Mouse (Mus musculus) spleen, embryonic (tissue): Measurements from ENCODE around the gene Ttc7b.

Experiments
- CTCF ChIA-PET: fragments of 350-600 bp; sonication (Branson Sonifier 250); formaldehyde crosslinking; loops from one replicate; lab custom pipeline; 2022; lab: Charles Lee

Gene Ttc7b

DNA sequence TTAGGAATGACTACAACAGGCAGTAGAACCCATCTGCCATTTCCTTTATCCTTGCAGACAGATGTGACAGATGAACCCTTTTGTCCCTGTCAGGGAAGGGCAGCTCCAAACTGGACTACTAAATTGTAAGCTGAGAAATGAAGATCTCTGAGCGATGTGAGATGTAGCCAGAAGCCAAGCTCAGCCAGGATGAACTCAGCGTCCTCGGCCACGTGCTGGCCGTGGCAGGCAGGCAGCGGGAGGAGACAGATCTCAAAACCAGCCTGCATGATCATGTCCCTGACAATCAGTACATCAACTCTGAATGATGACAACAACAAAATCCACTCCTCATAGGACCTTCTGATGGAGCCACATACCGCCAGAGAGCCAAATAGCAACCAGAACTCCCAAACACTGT, 62.9 kb downstream of the Ttc7b start:
- CTCF ChIA-PET = no interaction called here

DNA sequence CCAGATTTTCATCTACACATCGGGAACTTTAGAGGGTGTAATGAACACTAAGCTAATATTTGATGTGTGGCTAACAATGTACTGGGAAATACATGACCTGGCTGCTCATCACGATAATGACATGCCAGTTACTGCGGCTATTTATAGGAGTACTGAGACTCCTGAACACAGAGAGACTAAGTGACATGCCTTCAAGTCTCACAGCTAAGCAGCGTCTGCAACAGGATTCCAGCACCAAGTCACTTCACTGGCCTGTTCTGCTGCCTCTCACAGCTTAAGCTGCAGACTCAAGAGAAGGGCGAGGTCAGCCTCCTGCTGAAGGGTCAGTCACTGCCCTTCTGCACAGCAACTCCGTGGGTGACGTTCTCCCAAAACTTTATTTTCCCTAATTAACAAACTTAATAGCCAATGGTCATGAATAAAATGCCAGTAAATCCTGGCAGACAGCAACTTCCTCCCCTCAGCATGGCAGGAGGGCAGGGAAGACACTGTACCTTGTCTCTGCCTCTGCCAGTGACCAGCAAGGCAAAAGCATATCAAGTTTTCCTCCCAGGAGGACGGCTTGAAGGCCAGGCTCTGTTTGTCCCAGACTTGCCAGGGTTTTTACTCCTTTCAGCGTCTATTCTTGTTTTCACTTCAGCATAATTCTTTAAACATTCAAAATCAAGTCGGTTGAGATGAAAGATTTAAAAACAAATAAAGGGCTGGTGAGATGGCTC, 64.2 kb downstream of the Ttc7b start:
- CTCF ChIA-PET = interaction anchor here (0.6 kb wide), 1 partner anchor 565 kb away, joined by 3 read pairs; no protein-coding TSS in a partner anchor

DNA sequence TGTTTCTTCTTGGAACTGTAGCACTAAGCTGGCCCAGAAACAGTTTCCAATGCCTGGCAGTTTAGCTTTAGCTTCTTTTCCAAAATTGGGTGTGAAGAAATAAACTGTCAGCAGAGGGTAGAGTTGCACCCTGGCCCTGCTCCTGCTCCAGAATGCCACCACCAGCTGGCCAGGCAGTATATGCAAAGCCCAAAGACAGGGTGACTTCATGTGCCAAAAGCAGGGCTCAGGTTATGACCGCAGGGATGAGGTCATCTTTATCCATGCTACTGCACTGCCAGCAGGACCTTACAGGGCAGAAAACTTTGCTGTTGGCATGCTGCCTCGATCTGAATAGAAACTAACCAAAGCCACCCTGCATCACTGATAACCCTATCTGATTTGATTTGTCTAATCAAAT, 65.2 kb downstream of the Ttc7b start:
- CTCF ChIA-PET = no interaction called here

DNA sequence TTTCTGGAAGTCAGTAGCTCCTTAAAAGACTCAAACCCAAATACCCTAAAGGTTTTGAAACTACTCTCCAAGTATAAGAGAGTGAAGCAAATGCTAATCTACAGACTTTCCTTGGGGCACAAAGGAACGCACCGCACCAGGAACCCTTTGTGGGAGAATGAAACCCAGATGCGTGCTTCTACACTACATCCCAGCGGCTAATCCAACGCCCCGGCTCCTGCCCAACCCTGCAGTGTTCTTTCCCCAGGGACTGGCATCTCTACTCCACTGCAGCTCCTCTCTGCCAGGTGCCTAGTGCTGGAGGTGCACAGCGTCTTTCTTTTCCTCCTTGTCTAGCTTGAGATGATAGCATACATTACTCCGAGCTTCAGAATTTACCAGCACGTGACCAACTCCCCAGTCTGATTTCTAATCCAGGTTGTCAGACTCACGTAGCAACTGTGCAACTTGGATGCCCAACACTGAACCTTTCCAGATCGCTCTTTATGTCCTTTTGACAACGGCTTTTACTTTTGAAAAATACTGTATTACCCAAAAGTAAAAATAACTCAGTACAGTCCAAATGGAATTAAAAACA, 72.8 kb downstream of the Ttc7b start:
- CTCF ChIA-PET = interaction anchor here (0.6 kb wide), 2 partner anchors 27 to 32 kb away, joined by 4 to 5 read pairs; no protein-coding TSS in a partner anchor

DNA sequence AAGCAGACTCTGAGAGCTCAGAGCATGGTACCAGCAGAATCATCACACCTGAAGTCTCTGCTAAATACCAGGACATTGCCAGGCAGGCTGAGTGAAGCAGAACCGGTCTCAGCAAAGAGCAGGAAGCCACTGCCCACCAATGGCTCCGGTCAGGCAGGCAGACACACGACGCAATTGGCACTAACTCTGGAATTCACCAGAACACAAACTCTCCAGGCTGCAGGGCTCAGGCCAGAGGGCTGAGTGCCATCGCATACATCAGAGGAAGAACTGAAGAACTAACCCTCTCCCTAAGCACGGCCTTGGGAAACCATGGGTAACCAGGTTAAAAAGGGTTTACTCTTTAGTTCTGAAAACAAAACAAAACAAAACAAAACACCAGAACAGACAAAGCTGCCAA, 73.5 kb downstream of the Ttc7b start:
- CTCF ChIA-PET = no interaction called here

DNA sequence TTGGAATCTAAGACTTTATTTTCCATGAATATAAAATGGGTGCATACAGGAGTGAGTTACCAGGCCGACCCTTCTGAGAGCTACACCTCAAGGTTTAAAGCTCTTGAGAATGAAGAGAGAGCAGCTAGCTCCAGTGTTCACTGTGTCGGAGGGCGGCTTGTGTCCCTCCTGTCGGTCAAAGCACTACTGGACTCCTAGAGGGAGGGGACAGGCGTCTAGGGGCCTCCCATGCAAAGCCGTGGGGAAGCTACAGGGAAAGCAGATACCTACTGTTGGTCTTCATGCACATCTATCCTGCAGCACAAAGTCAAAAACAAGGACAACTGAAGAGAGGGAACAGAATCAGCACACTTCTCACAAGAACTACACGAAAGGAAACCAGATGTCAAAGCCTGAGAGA, 74.9 kb downstream of the Ttc7b start:
- CTCF ChIA-PET = interaction anchor here (0.6 to 0.7 kb wide), 2 partner anchors 46 to 255 kb away, joined by 3 to 5 read pairs; no protein-coding TSS in a partner anchor

DNA sequence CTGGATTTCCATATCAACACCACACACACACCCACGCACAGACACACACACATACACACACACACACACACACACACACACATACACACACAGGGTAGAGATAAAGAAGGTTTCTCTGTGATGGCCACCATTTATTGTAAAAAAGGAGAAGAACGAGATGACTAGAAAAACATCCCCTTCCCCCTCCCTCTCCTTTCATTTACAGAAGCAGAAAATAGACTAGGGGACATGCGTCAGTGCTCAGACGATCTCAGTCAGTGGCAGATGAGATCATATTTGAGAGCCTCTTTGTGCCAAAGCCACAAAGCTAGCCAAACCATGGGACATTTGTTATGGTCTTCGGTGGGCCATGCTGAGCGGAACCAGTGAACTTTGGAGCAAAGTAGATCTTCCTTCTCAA, 75.4 kb downstream of the Ttc7b start:
- CTCF ChIA-PET = interaction anchor here (0.6 to 0.7 kb wide), 2 partner anchors 47 to 254 kb away, joined by 3 to 5 read pairs; no protein-coding TSS in a partner anchor

DNA sequence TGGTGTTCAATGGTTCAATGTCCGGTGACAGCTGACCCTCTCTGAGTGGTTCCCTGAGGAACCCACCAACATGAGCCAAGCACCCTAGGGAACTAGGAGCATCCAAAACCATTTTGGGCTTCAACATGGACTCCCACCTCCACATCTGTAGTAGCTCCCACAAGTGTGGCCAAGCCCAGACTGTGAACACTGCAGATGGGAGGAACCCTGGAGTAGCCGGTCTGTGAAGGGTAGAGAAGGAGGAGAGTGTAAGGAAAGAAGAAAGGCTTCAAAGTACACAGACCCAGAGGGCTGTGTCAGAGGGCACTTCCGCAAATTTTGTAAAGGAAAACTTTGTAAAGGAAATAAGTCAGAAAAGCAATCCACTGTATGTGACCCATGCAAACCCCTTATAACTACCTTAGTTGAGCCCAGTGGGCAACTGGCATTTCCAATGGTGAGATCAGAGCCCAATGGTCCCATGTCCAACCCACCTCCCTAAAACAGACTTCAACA, 75.9 kb downstream of the Ttc7b start:
- CTCF ChIA-PET = no interaction called here

DNA sequence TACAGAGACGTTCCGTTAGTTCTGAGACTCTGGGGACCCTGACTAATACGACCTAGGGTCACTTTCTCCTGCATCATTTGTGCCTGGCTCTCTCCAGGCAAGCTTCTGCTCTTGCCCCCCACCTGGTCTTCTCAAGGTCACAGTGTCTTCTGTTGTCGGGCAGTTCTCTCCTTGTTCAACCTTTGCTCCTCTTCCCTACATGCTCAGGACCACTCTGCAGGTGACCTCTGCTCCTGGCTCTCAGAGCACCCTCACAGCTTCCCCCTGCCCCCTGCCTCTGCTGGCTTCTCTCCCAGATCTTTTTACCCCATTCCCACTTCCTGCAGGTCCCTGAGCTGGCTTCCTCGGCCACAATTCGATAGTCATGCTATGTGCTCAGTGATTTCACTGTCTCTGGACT, 77.2 kb downstream of the Ttc7b start:
- CTCF ChIA-PET = interaction anchor here (0.5 to 0.6 kb wide), 2 partner anchors 39 to 1044 kb away, joined by 3 to 6 read pairs; no protein-coding TSS in a partner anchor

DNA sequence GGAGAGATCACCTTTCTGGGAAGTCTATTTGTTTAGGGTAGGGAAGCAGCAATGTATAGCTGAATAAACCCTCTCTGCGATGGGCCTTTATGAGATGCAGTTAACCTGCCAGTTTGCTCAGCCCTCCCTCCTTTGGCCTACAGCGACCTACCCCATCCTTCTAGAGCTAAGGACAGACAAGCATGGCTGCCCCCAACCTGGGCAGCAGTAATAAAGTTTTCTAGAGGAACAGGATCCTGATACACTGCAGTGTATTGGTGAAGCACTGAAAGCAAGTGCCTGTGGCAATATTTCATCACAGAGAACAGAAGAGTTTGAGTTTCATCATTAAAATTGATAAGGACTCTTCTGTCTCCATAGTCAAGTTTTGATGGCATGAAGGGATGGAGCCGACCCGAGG, 79.0 kb downstream of the Ttc7b start:
- CTCF ChIA-PET = no interaction called here

DNA sequence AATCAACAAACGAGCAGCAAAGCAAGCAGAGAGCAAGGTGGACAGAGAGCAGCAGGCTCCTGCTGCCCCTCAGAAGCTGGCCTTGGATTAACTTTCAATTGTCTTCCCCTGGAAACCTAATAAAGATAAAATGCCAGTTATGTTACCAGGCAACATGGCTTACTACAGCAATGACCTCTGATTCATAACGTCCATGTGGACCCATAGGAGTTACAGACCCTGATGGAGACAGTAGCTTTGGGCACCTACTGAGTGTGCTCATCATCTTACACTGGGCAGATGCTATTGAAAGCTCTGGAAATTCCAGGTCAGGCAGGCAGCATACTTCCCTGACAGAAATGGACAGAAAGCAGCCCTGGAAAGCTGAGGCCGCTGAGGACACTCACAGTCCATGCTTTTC, 80.7 kb downstream of the Ttc7b start:
- CTCF ChIA-PET = no interaction called here

DNA sequence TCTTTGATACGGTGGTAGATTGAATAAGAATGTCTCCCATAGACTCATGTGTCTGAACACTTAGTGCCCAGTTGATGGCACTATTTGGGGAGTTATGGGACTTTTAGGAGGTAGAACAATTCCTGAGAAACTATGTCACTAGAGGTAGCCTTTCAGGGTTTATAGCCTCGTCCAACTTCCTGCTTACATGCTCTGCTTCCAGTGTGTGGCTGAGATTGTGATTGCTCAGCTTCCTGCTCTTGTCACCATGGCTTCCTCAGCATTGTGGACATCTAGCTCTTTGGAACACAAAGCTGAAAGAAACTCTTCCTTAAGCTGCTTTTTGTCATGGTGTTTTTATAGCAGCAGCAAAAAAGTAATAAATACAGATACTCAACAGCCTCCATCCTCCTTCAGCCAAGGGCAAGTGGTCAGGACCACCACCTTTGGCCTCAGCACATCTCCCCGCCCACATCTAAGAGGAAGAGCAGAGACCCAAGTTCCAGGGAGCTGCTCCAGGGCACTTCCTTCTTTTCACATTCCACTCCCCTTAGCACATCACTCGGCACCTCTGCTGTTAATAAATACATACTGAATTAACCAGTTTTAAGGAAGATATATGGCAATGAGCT, 81.4 kb downstream of the Ttc7b start:
- CTCF ChIA-PET = no interaction called here

DNA sequence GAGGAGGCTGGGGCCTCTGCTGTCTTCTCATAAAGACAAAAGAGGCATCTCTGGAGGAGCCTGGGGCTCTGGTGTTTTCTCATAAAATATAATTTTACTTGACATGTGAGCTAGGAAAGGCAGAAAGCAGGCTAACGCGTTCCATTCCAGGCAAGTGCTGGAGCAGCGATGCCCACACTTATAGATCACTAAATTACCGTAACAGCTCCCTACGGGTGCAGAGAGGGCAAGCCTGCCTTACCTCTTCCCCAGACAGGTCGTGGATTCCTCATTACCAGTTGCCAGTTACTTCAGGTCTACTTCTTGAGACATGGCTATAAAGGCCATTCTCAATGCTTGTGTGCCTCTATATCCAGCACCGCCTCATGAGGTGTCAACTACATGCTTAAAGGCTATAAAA, 82.1 kb downstream of the Ttc7b start:
- CTCF ChIA-PET = no interaction called here

DNA sequence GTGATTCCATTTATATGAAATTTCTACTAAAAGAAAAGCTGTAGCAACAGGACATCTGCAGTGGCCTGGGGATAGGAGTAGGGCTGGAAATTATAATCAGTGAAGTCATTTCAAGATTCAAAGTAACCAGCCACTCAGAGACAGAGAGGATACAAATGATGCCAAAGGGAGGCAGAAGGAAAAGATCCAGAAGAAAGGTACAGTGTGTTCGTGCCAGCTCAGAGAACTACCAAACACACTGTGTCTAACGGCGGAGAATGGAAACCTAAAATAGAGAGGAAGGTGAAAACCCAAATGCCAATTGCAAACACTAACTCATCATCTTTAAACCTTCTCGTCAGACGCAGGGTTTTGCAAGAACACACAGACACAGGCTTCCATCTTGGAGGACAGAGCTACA, 82.8 kb downstream of the Ttc7b start:
- CTCF ChIA-PET = no interaction called here

DNA sequence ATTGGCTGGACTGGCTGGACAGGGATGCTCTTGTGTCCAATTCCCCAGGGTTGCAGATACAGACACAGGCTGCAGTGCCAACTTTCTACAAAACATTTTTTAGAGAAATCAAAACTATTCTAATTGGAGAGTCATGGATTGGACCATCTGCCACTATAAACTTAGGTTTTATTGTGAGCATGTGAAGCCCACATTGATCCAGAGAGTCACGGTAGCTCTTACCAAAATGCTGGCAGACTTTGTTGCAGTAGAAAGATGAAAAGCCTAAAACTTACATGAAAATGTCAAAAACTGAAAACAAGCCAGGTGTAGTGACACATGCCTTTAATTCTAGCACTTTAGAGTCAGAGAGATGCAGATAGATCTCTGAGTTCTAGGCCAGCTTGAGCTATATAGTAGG, 84.9 kb downstream of the Ttc7b start:
- CTCF ChIA-PET = interaction anchor here (0.7 kb wide), 1 partner anchor 31 kb away, joined by 3 read pairs; no protein-coding TSS in a partner anchor

DNA sequence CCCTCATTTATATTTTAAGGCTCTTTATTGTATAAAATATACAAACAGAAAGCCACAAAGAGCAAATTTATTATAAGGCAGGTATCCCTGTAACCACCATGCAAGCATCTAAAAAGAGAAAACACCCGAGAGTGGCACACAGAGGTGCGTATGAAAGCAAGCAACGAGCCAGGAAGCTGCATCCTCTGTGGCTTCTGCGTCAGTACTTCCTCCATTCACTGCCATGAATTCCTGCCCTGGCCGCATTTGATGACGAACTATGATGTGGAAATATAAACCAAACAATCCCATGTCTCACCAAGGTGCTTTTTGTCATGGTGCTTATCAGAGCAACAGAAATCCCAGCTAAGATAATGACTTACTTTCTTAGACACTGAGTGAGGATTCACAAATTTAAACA, 88.8 kb downstream of the Ttc7b start:
- CTCF ChIA-PET = no interaction called here

DNA sequence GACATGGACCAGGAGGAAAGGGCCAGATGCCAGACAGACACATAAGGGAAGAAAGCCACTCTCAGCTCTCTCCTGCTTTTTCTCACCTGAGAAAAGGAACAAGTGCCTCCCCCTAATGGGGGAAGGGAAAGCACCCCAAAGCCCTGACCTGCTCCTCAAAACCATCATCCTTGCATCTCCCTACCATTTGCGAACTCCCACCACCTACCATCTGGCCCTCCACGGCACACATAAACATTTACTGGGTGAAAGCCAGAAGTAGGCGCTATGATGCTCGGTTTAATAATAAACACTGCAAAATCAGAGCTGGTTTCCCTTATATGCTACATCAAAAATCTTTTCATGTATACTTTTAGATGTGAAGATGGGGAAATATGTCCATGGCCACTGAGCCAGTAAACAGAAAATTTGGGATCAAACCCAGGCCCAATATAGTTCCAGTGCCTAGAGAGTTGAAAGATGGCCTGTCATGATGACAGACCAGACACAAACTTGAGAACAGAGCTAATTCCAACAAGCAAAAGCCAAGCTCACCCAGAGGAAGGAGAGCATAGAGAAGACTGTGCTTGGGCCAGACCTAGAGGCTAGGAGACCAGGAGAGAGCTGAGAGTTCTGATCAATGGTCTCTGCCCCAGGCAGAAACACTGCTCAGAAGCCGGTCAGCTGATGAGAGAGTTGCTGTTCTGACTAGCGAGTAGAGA, 91.1 kb downstream of the Ttc7b start:
- CTCF ChIA-PET = interaction anchor here (0.5 to 0.6 kb wide), 2 partner anchors 50 to 1771 kb away, joined by 3 to 4 read pairs; no protein-coding TSS in a partner anchor

DNA sequence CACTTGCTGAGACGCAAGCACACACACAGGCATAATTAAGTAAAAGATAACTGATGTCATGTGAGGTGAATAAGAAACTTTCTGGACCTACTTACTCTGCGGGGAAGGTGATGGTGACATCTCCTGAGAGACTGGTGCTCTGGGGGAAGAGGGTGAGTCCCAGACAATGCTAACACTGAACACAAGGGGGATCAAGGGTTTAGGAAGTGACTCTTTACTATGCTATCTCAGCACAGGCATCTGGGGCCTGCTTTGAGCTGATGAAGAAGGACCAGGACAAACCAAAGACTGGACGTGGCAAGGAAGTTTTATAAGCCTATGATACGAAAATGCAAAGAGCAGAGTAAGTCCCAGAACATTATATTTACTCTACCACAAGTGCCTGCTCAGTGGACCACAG, 92.4 kb downstream of the Ttc7b start:
- CTCF ChIA-PET = no interaction called here

DNA sequence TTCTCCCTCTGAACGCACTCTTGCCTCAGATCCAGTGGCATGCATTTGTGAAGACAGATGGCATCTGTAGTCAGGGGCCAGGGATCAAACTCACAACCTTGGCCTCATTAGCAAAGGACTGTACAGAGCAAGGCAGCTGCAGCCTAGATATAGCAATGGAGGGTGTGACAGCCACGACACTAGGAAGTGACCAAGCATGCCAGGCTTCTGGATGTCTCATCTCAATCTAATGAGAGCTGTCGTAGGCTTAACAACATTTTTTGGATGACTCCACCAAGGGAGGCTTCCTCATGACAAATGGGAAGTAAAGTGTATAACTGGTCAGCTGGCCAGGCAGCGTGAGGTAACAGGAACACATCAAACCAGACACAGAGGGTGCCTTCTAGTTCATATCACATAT, 94.4 kb downstream of the Ttc7b start:
- CTCF ChIA-PET = interaction anchor here (0.6 to 0.7 kb wide), 3 partner anchors 10 to 161 kb away, joined by 3 to 5 read pairs (median 3); no protein-coding TSS in a partner anchor

DNA sequence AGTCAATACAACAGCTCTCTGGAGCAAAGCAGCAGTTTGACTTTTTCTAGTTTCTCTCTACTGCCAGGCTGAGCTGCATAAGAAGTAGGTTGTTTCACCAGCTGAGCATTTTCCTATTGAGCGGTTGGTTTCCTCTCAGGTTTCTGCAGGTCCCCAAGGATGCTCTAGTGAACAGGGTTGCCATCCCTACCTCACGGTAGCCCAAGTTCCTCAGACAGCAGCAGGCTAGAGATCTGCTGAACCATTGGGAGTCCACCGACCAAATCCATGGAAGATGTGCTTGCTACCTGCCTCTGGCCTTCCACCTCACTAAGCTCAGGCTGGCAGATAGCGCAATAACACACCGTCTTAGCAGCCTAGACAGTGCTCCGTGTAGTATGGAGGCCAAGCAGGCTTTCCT, 95.6 kb downstream of the Ttc7b start:
- CTCF ChIA-PET = no interaction called here

DNA sequence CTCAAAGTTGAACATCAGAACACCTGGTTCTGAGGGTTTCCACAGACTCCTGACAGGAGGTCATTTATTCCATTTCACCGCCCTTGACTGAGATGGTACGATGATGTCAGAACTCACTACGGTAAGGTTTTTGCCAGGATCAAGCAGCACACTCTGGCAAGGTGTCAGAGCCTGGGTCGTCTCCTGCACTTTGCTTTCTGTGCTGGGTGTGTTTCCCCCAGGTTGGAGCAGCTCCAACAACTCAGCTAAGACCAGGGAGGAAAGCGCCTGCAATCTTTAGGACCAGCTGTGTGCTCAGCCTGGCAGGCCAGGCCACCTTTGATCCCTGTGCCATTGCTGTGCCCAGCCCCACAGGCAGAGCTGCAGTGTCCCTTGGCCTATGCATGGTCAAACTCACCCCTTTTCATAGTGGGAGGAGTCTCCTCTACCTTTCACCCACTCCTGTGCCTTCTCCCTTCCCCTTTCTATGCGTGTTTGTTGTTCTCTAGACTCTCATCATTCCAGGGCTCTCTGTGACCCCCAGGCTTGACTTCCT, 98.3 kb downstream of the Ttc7b start:
- CTCF ChIA-PET = interaction anchor here (0.7 kb wide), 1 partner anchor 222 kb away, joined by 7 read pairs; no protein-coding TSS in a partner anchor
